ENCODE assay signal across 8 mouse cellular contexts in the genomic region with DNA sequence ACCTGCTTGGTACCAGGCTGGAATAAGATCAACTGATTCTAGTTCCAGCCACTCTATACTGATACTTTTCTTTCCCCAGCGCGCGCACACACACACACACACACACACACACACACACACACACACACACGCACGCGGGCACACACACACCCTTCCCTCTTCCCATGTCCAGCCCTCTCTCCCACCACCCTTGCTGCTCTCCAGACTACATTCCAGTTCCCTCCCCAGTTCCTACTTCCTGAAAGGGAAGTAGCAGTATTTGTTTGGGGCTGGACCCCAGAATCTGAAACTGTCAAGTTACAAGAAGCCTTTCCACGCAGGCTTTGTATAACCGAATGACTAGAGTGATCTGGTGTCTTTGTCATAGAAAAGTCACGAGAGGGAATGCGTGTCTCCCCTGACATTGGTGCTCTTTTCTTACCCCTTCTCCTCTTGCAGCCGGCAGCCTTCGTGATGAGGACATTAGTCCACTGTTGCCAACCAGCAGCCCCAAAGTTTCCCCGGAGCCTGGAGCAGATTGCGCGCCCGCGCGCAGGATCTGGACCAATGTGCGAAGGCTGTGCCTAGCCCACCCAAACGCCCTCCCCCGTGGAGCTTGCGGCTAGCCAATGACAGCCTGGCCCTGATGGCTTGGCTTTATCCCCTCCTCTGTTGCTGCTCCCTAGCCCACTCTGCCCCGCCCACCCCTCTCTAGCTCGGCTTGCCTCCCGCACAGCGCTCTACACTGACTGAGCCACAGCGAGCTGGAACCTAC. TPM values are rescaled to one million over a fixed set of nuclear protein-coding genes. Genes with fewer than 3 reads are reported as not detected.
DNase-seq lines count a peak whose midpoint lies in the region; ATAC-seq and TF ChIP-seq lines count a peak whose summit lies in the region.

Synpr (plus strand) TSS at position 690 of the 754 bp plus-strand sequence.

- H3K4me3 ChIP-seq in kidney, postnatal 0 days (replicated peaks; ENCODE audit: low read depth, low read length), result peak within 1 kb of the TSS; percentile 22; the same call in 1 of the 2 replicates
- H3K4me3 ChIP-seq in cerebellum, adult 2 months (replicated peaks; ENCODE audit: insufficient read depth, low read depth, low read length), result peak within 1 kb of the TSS; percentile 76
- H3K4me3 ChIP-seq in forebrain, postnatal 0 days (ENCODE audit: low read depth, low read length), result peak within 1 kb of the TSS; percentile 41
- no peak within 1 kb of the TSS for H3K4me3 ChIP-seq in liver, postnatal 0 days (ENCODE audit: low read depth, low read length)

- H3K9ac ChIP-seq in kidney, postnatal 0 days (ENCODE audit: low read depth, low read length), result no peak within 1 kb of the TSS
- H3K9ac ChIP-seq in forebrain, postnatal 0 days, result peak within 1 kb of the TSS; percentile 41
- H3K9ac ChIP-seq in liver, postnatal 0 days (replicated peaks), result no peak within 1 kb of the TSS

- no peak within 1 kb of the TSS for H3K27ac ChIP-seq in kidney, postnatal 0 days
- peak within 1 kb of the TSS; percentile 49 for H3K27ac ChIP-seq in cerebellum, adult 2 months (ENCODE audit: insufficient read depth, low read length)
- no peak within 1 kb of the TSS for H3K27ac ChIP-seq in forebrain, postnatal 0 days (ENCODE audit: low read depth, low read length)
- no peak within 1 kb of the TSS for H3K27ac ChIP-seq in liver, postnatal 0 days (ENCODE audit: low read depth)

- TF ChIP-seq CTCF in kidney, postnatal 0 days (IDR thresholded peaks at IDR 0.05; ENCODE audit: low read depth), result no peak
- TF ChIP-seq CTCF in cerebellum, adult 2 months (IDR thresholded peaks at IDR 0.05; ENCODE audit: borderline replicate concordance, insufficient read depth, low read depth, low read length), result no peak
- TF ChIP-seq CTCF in forebrain, postnatal 0 days (IDR thresholded peaks at IDR 0.05; ENCODE audit: low read depth), result no peak
- no peak for TF ChIP-seq CTCF in liver, postnatal 0 days (IDR thresholded peaks at IDR 0.05; ENCODE audit: low read depth)

- no peak for TF ChIP-seq POLR2A in cerebellum, adult 2 months (IDR thresholded peaks at IDR 0.05; ENCODE audit: borderline replicate concordance, insufficient read depth, low read length)

- no peak for TF ChIP-seq EP300 in liver, postnatal 0 days (IDR thresholded peaks at IDR 0.05; ENCODE audit: low read depth)

- peak; percentile 88 for DNase-seq in kidney, postnatal 0 days (ENCODE audit: low spot score)
- no peak for DNase-seq in kidney, adult 11 months
- peak; percentile 69 to 80 for DNase-seq in cerebellum, adult 2 months
- peak; percentile 85 for DNase-seq in forebrain, postnatal 0 days
- DNase-seq in layer of hippocampus, adult 8-10 months (ENCODE audit: low spot score in 2 of 2), result peak; percentile 67 to 84
- peak; percentile 13 for DNase-seq in liver, postnatal 0 days
- DNase-seq in right cerebral cortex, postnatal 14 days, result peak; percentile 71

- peak; percentile 99 for ATAC-seq in kidney, postnatal 0 days (replicated peaks; ENCODE audit: low FRiP score, low read depth)
- peak; percentile 100 for ATAC-seq in forebrain, postnatal 0 days
- ATAC-seq in liver, postnatal 0 days, result no peak
- no peak for ATAC-seq in granulocyte monocyte progenitor cell, adult 5-6 weeks (replicated peaks; ENCODE audit: poor library complexity, severe bottlenecking)

- no peaks in the 10 kb centered on the region for H3K27me3 ChIP-seq in kidney, postnatal 0 days (ENCODE audit: insufficient read depth, low read length)
- no peaks in the 10 kb centered on the region for H3K27me3 ChIP-seq in cerebellum, adult 2 months (ENCODE audit: control insufficient read depth, insufficient read depth, low read length)
- H3K27me3 ChIP-seq in forebrain, postnatal 0 days (ENCODE audit: insufficient read depth, low read length), result no peaks in the 10 kb centered on the region
- no peaks in the 10 kb centered on the region for H3K27me3 ChIP-seq in liver, postnatal 0 days (ENCODE audit: insufficient read depth, low read length)

- H3K36me3 ChIP-seq in kidney, postnatal 0 days (ENCODE audit: insufficient read depth, low read length), result no peaks in the 10 kb centered on the region
- no peaks in the 10 kb centered on the region for H3K36me3 ChIP-seq in forebrain, postnatal 0 days (ENCODE audit: insufficient read depth)
- H3K36me3 ChIP-seq in liver, postnatal 0 days (replicated peaks; ENCODE audit: insufficient read depth, low read length), result no peaks in the 10 kb centered on the region

- no peaks in the 10 kb centered on the region for H3K4me1 ChIP-seq in kidney, postnatal 0 days (replicated peaks; ENCODE audit: insufficient read depth, low read length)
- peaks cover 4% of the 10 kb centered on the region; the same call in 1 of the 2 replicates for H3K4me1 ChIP-seq in cerebellum, adult 2 months (ENCODE audit: control insufficient read depth, insufficient read depth, low read length)
- H3K4me1 ChIP-seq in forebrain, postnatal 0 days (ENCODE audit: insufficient read depth), result no peaks in the 10 kb centered on the region; the same call in 1 of the 2 replicates
- H3K4me1 ChIP-seq in liver, postnatal 0 days (ENCODE audit: insufficient read depth), result no peaks in the 10 kb centered on the region

- H3K4me2 ChIP-seq in kidney, postnatal 0 days (ENCODE audit: low read length), result peak within 1 kb of the TSS; percentile 52
- H3K4me2 ChIP-seq in forebrain, postnatal 0 days (ENCODE audit: low read depth), result peak within 1 kb of the TSS; percentile 75
- no peak within 1 kb of the TSS for H3K4me2 ChIP-seq in liver, postnatal 0 days (ENCODE audit: low read depth, low read length)

- 3% methylated on average over 27 of the region's 27 CpGs for WGBS in kidney, postnatal 0 days
- WGBS in cerebellum, adult 2 months, result 7% methylated on average over 27 of the region's 27 CpGs
- WGBS in forebrain, postnatal 0 days, result 6% methylated on average over 26 of the region's 27 CpGs
- 10% methylated on average over 27 of the region's 27 CpGs for WGBS in liver, postnatal 0 days (ENCODE audit: insufficient replicate concordance)

- H3K9me3 ChIP-seq in kidney, postnatal 0 days (replicated peaks; ENCODE audit: low read length), result no peaks in the 10 kb centered on the region
- H3K9me3 ChIP-seq in forebrain, postnatal 0 days (ENCODE audit: low read length), result no peaks in the 10 kb centered on the region
- no peaks in the 10 kb centered on the region for H3K9me3 ChIP-seq in liver, postnatal 0 days (ENCODE audit: low read length)

RNA-seq across cellular contexts. Expression of gene Synpr, which starts in this region (rescaled TPM):
- polyA plus RNA-seq in kidney, postnatal 0 days (2015; fragmentation: Nextera tagmentation; extraction: Ambion mirVana), result 0.75 and 1.0 TPM in 2 replicates
- 50.8 and 62.6 TPM in 2 replicates for polyA plus RNA-seq in cerebellum, adult 2 months (2012; rRNA removed)
- total RNA-seq in forebrain, postnatal 0 days (2014; rRNA removed), result 67.2 and 107 TPM in 2 replicates
- polyA plus RNA-seq in forebrain, postnatal 0 days (2015; fragmentation: Nextera tagmentation; extraction: Ambion mirVana), result 64.5 and 69.3 TPM in 2 replicates
- 100 to 1,000 TPM; 129 to 180 (median 145) TPM for total RNA-seq in layer of hippocampus, adult 8-10 months (2022)
- not detected in 2 replicates for polyA plus RNA-seq in liver, postnatal 0 days (2015; fragmentation: Nextera tagmentation; extraction: Ambion mirVana)
- not detected in 2 replicates for total RNA-seq in granulocyte monocyte progenitor cell, adult 5-6 weeks (2014; fragmentation: Nextera tagmentation)
- not detected in 2 replicates for total RNA-seq in granulocyte monocyte progenitor cell, adult 5-6 weeks (2017)

Comparison
In these comparisons a context has a peak if more than half of its experiments do, and no peak if none do; other contexts are left out.
1. RNA of gene Synpr (total RNA-seq): 129 to 180 TPM in layer of hippocampus, adult 8-10 months and 67.2 to 107 TPM in forebrain, postnatal 0 days; not detected in granulocyte monocyte progenitor cell, adult 5-6 weeks; every median in the first group is over 10 times any median in the second.
2. RNA of gene Synpr (polyA plus RNA-seq): 64.5 to 69.3 TPM in forebrain, postnatal 0 days and 50.8 to 62.6 TPM in cerebellum, adult 2 months; 0.75 to 1.0 TPM in kidney, postnatal 0 days and not detected in liver, postnatal 0 days; every median in the first group is over 10 times any median in the second.
3. Peak in DNase-seq in liver, postnatal 0 days; RNA of the gene not detected or under 1 TPM.
4. ATAC-seq: peak in kidney, postnatal 0 days (single experiment) and forebrain, postnatal 0 days (single experiment); none in liver, postnatal 0 days (single experiment) and granulocyte monocyte progenitor cell, adult 5-6 weeks (single experiment).